Mouse (Mus musculus): ENCODE measurements around the gene AB124611.

- TF ChIP-seq GATA1 (IDR thresholded peaks at IDR 0.05; ENCODE audit: low read length) = no peak
- TF ChIP-seq TAL1 (IDR thresholded peaks at IDR 0.05; ENCODE audit: low read length) = peak; percentile 52; the same call in 2 of the 3 replicates
Observed at GRCm38 (mm10) chr9:21509772-21510688, 15.9 kb upstream of the AB124611 start, which contains the start of gene Tmed1.
